Mouse (Mus musculus): ENCODE measurements around the gene Cacna1c.

DNA sequence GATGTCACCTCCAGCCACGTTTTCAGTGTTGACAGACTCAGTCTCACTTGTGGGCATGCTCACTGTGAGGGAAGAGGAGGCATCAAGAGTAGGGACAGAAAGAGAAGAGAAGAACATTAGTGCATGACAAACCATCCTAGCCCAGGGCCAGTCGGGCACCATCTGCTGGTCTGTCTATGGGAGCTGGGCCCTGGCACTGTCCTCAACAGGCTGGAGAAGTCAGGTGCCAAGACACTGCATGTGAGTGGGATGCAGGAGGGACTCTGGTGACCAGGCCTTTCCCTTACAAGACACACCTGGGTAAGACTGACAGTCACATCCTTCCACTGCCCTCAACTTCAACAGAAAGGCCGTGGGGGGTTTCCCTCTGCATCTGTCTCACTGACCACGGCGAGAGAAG is 482.9 kb downstream of the Cacna1c start:
- no peak for TF ChIP-seq CTCF (IDR thresholded peaks at IDR 0.05; ENCODE audit: low read depth)
- TF ChIP-seq EP300 (IDR thresholded peaks at IDR 0.05; ENCODE audit: low read depth), result no peak

Data from liver, postnatal 0 days (tissue).